ENCODE assay signal across 8 mouse cellular contexts in the genomic region with DNA sequence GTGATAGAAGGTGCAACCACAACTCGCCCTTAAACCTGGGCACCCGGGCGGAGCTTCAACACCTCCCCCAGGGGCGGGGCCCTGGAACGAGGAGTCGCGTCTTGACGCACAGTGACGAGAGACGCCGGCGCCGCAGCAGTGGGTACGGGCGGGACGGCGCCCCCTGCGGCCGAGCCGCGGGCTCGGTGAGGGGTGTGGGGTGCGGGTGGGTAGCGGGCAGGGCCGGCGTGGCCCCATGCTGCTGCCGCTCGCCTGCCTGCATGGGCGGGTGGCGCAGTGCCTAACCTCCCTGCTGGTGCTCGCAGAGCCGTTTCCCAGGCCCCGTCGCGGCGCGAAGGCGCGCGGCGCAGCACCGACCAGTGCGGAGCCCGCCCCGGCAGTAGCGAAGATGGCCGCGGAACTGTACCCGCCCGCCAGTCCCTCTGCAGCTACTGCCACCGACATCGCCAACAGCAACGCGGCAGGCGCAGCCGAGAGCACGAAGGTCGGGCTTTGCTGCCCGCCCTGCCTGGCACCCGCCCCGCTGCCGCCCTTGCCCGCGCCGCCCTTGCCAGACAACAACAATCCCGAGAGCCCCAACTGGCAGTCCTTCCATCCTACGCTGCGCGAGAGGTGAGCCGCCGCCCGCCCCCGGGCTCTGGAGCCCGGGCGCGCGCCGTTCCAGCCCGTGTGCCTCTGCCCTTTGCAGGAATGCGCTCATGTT. TPM values are rescaled to one million over a fixed set of nuclear protein-coding genes. Genes with fewer than 3 reads are reported as not detected.
DNase-seq lines count a peak whose midpoint lies in the region; ATAC-seq lines count a peak whose summit lies in the region.

Gene Btbd6 (plus strand): TSS at position 112 of the 703 bp plus-strand sequence.

- no peaks in the 10 kb centered on the region for H3K9me3 ChIP-seq in hindbrain, embryonic 15.5 days

- peak within 1 kb of the TSS; percentile 89 for H3K9ac ChIP-seq in hindbrain, embryonic 15.5 days

- peak within 1 kb of the TSS; percentile 90 for H3K4me2 ChIP-seq in hindbrain, embryonic 15.5 days

- peak; percentile 88 for ATAC-seq in common myeloid progenitor, adult 5-6 weeks (replicated peaks; ENCODE audit: low read depth, poor library complexity, severe bottlenecking)
- ATAC-seq in hindbrain, embryonic 15.5 days (ENCODE audit: low FRiP score, low read depth) = peak; percentile 95

- no peaks in the 10 kb centered on the region for H3K27me3 ChIP-seq in hindbrain, embryonic 15.5 days

- peak within 1 kb of the TSS; percentile 75 for H3K4me3 ChIP-seq in hindbrain, embryonic 15.5 days

- peaks cover 29% of the 10 kb centered on the region for H3K4me1 ChIP-seq in hindbrain, embryonic 15.5 days (replicated peaks)

- H3K36me3 ChIP-seq in hindbrain, embryonic 15.5 days = peaks cover 60% of the 10 kb centered on the region

- DNase-seq in ZHBTc4 (ENCODE audit: low read depth, low spot score) = peak; percentile 95
- DNase-seq in gastrocnemius, adult 18-20 months (ENCODE audit: low spot score) = peak; percentile 84
- peak; percentile 91 to 92 for DNase-seq in left cerebral cortex, adult 18-20 months (ENCODE audit: low spot score in 2 of 2)
- DNase-seq in lung, postnatal 4 days = peak; percentile 91 to 92
- peak; percentile 63 for DNase-seq in retina, postnatal 7 days (ENCODE audit: low read depth, low spot score)
- DNase-seq in urinary bladder, adult 18-20 months (ENCODE audit: low spot score in 2 of 2) = peak; percentile 85 to 86

- under 1% methylated on average over 72 of the region's 80 CpGs for WGBS in hindbrain, embryonic 15.5 days

- peak within 1 kb of the TSS; percentile 94 for H3K27ac ChIP-seq in hindbrain, embryonic 15.5 days (replicated peaks)

RNA-seq across cellular contexts. Expression of gene Btbd6, which starts in this region (rescaled TPM):
- total RNA-seq in common myeloid progenitor, adult 5-6 weeks (2017) = 3.2 and 7.4 TPM in 2 replicates
- 10 to 100 TPM; 19.6 to 20.4 TPM for total RNA-seq in gastrocnemius, adult 18-20 months (2021)
- polyA plus RNA-seq in hindbrain, embryonic 15.5 days (2015; fragmentation: Nextera tagmentation; extraction: Ambion mirVana) = 53.0 and 56.6 TPM in 2 replicates
- total RNA-seq in left cerebral cortex, adult 18-20 months (2021) = 10 to 100 TPM; 67.9 to 68.5 TPM

Comparison
In these comparisons a context has a peak if more than half of its experiments do, and no peak if none do; other contexts are left out.
1. Peak in every context shown above with its lines: DNase-seq, ATAC-seq, H3K4me3 ChIP-seq and H3K27ac ChIP-seq.